Mouse (Mus musculus) monocyte, adult 2 months (primary cell): Measurements from ENCODE around the gene Nol9.
"Not testable (repeated sequence)": the region's sequence is repeated elsewhere in the genome, so short reads cannot be mapped to it uniquely, and the experiment has no call there.

Source experiments
- DNase-seq, 2 experiments: peaks; one replicate each; pipeline ENCODE4 v3.0.0; 2022; ENCODE audit warnings: low spot score in 2 of 2, low read depth in 1 of 2

Nol9 gene

GRCm38 (mm10) chr4:152010091-152010706 is 28.9 kb upstream of the Nol9 start:
- peak in 1 of 2 experiments; percentile 40 for DNase-seq

- no peak for DNase-seq
Observed at GRCm38 (mm10) chr4:152010707-152011134, 28.4 kb upstream of the Nol9 start.

- DNase-seq, result no peak
Observed at GRCm38 (mm10) chr4:152011171-152011760, 27.9 kb upstream of the Nol9 start.

GRCm38 (mm10) chr4:152012109-152012508 is 27.0 kb upstream of the Nol9 start:
- no peak for DNase-seq

GRCm38 (mm10) chr4:152013036-152013813 is 25.9 kb upstream of the Nol9 start:
- DNase-seq, result no peak

- DNase-seq, result no peak
Observed at GRCm38 (mm10) chr4:152019073-152019472, 20.0 kb upstream of the Nol9 start.

GRCm38 (mm10) chr4:152020024-152020423 is 19.1 kb upstream of the Nol9 start:
- no peak for DNase-seq

- DNase-seq, result no peak
Observed at GRCm38 (mm10) chr4:152021568-152022097, 17.5 kb upstream of the Nol9 start.

GRCm38 (mm10) chr4:152022506-152022905 is 16.6 kb upstream of the Nol9 start:
- no peak for DNase-seq

GRCm38 (mm10) chr4:152024525-152024924 is 14.6 kb upstream of the Nol9 start:
- DNase-seq, result no peak

GRCm38 (mm10) chr4:152026751-152027508 is 12.2 kb upstream of the Nol9 start:
- no peak for DNase-seq

- DNase-seq, result peak; percentile 91 to 94
Observed at GRCm38 (mm10) chr4:152027524-152027923, 11.6 kb upstream of the Nol9 start, which contains the start of gene Zbtb48. Zbtb48 (minus strand) TSS chr4:152027671.

- no peak for DNase-seq
Observed at GRCm38 (mm10) chr4:152028456-152028855, 10.7 kb upstream of the Nol9 start.

GRCm38 (mm10) chr4:152029087-152029486 is 10.0 kb upstream of the Nol9 start:
- no peak for DNase-seq

- no peak for DNase-seq
Observed at GRCm38 (mm10) chr4:152029997-152030396, 9.1 kb upstream of the Nol9 start.

GRCm38 (mm10) chr4:152032922-152033321 is 6.2 kb upstream of the Nol9 start:
- DNase-seq, result no peak

GRCm38 (mm10) chr4:152036464-152036863 is 2.7 kb upstream of the Nol9 start:
- DNase-seq, result not testable (repeated sequence)

GRCm38 (mm10) chr4:152038225-152038984 is 716 bp upstream of the Nol9 start, which contains the start of gene Tas1r1:
Tas1r1 (minus strand) TSS chr4:152038568.
- no peak for DNase-seq

GRCm38 (mm10) chr4:152039831-152040310 is 750 bp downstream of the Nol9 start:
- no peak for DNase-seq
